Mouse (Mus musculus) mouse trophoblast stem cell (cell line): Measurements from ENCODE around the gene Atp2a2.

Experiments used
- in situ Hi-C, 2 experiments: fragments of 300-500 bp; cut with MseI, MboI; formaldehyde crosslinking; loops; 2 replicates in 1 of 2; 3 replicates in 1 of 2; pipeline ENCODE4 v1.15.1; 2025

Atp2a2 gene

DNA sequence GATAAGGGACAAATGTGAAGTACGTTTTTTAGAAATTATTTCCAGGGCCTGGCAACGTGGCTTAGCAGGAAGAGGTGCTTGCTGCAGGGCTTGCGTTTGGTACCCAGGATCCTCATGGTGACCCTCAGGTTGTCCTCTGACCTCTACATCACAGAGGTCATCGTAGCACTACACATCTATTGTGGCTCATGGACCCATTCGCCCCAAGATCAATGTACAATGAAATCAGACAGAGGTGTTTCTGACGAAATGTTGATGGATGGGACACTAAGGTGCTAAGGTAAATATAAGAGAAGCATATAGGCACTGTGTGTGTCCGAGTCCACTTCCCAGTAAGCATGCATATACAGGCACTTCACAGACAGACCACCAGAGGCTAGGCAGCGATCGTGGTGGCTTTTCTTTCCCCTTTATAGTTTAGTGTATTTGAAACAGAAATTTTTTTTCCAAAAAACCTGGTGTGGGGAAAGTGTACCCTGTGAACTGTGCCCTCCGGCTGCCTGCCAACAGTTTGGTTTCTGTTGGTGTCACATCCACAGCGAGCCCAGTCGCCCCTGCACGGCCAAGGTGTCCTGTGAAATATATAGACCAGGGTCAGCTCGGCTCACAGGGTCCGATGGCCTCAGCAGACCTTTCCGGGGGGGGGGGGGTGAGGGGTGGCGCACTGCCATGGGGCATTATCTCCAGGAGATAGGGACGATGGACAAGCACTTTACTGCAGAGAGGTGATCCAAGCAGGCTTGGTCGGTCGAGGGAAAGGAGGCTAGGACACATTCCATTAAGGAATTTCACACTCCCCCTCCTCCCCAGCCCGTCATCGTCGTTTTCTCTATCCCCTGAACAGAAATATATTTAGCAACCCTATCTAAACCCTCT lies 18.5 kb upstream of the Atp2a2 start:
- in situ Hi-C loops: no loop called here

DNA sequence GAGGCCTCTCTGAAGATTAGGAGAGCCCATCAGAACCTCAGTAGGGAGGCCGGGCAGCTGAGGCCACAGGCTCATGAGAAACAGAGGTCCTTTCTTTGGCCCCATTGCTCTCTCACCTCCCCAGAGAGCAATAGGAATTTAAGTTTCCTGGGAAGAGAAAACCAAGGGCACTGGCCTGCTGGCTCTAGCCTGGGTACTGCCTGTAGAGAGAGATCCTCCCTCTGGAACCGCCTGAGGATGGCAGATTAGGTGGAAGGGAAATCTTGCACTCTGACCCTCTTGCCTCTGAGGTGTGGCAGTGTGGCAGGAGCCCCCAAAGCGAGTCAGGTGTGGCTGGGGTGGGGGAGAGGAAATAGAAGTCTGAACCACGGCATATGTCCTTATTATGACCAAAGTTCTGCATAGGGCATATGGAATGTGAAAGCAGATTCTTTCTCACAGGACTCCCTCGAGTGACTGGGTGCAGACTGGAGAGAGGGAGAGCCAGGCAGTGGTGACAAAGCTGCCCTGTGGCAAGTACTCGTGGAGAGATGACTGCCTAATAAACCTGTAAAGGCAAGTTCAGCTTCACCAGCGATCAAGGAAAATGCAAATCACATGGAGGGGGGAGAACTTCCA lies 17.1 kb upstream of the Atp2a2 start:
- in situ Hi-C loops: no loop called here

DNA sequence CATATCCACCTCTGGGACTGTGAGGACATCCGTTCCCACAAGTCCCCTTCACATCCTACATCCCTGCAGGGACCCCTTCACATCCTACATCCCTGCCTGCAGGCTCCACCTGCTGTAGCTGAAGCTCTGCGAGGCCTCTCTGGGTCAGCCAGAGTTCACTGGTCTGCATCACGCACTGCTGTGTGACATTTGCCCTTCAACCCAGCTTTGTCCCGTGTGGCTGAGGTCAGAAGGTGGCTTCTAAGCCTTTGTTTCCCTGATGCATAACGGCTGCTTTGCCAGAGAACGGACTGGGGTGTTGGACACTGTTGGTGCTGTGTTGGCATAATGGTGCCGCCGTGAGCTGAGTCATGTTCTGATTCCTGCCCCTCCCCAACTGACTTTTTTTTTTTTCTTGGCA lies 16.2 kb upstream of the Atp2a2 start:
- in situ Hi-C loops: no loop called here

DNA sequence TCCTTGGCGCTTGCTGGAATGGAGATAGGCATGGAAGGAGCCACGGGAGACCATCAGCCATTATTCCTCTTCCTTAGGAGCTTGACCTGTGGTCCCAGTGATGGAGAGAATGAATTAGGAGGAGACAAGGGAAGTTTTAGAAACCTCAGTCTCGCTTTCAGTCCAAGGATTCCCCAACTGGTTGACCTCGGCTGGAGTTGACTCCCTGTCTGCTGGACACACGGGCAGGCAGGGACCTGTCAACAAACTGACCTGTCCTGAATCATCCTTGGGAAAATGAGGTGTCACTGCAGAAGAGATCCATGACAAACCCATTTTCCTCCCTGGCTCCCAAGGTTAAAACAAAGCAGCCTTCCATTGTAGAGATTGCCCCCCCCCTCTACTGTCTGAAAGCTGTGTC lies 14.9 kb upstream of the Atp2a2 start:
- in situ Hi-C loops: no loop called here

DNA sequence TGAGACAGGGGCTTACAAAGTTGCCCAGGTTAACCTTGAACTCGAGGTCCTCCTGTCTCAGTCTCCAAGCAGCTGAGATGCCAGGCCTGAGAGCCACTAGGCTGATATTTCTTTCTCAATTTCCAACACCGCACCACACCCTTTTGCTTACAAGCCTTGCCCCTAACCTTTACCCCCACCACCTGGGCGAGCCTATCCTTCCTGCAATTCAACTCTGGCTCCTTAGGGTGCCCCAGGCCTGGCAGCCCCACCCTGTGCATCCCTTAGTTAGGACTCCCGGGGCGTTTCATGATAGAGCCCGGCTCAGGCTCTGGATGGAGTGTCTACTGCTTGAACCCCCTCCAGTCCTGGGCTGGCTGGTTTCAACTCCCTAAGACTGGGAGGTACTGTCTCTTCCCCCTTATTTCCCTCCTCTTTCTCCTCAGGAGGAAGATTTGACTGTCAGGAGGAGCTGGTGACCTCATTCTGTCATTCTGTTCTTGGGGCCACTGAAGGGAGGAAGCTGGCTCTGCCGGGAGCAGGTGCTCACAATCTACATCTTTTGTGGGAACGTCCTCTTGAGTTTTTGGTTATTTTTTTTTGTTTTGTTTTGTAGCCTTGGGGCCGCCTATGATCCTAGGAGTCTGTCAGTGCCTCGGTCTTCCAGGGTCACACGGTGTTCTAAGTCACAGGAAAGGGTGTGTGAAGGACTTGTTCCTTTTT lies 14.2 kb upstream of the Atp2a2 start:
- in situ Hi-C loops: no loop called here

DNA sequence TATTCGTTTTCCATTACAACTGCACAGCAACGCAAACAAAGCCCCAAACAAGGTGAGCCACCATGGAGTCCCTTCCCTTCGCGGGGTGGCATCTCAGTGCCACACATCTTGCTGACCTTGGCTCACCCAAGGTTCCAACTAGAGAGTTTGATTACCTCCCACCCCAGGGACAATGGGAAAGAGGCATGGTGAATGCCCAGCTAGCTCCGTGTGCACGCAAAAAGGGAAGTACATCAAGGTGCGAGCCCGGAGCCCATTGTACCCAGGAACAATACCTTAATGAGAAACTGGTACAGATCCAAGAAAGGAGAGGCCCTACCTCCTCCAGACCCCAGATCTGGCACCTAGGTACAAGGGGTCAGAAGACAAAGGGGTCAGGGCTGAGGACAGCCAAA lies 12.1 kb upstream of the Atp2a2 start:
- in situ Hi-C loops: no loop called here

DNA sequence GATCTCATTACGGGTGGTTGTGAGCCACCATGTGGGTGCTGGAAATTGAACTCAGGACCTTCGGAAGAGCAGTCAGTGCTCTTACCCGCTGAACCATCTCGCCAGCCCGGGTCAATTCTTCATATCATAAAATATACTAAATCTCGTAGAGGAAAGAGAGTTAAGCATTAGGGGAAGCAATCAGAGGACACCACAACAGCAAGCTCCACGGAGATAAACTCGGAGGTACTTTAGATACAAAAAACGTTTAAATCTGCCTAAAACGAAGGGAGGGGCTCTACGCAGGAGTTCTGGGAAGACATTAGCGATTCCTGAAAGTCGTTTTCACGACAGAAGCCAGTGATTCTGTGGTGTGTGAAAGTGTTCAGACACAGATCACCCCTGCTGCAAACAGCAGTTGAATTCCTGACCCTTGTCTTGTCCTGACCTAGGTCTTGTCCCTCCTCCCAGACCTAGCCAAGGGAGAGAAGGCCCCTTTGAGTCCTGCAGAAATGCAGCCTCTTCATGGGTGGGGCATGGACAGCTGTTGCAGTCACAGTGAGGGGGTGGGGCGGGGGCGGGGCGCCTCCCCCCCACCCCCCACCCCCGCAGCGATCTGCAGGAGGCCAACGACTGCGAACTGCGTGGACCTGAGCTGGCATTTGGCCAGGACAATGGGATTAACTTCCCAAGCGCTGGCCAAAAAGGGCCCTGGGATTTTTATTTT lies 11.5 kb upstream of the Atp2a2 start:
- in situ Hi-C loops: no loop called here

DNA sequence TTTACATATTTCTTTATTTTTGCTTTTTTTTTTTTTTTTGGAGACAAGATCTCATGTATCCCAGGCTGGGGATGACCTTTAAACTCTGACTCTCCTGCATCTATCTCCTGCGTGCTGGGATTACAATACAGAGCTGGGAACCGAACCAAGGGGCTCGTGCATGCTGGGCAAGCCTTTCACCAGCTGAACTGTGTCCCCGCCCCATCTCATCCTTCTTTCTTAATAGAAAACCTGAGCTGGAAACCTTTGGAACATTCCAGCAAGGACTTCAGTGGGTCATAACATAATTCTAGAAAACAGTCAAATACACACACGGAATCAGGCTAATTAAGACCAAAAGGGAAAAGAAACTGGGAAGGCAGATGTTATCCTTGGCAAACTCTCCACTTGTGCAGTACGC lies 10.0 kb upstream of the Atp2a2 start:
- in situ Hi-C loops: no loop called here

DNA sequence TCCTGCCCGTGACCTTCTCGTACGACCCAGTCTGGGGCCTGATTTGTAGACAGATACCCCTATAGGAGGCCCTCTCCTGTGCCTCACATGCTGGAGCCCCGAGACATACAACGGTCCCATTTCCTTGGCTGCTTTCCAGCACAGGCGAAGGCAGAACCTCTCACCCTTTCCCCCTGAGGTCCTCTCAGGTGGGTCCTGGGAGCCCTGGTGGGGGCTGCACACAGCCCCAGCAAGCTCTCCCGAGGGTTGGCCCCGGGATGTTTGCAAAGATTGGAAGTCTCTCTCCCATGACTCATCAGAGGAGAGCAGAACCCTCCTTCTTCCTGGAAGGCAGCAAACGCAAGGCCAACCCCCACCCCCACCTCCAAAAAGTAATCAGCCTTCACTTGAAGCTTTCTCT lies 9.4 kb upstream of the Atp2a2 start:
- in situ Hi-C loops: no loop called here

DNA sequence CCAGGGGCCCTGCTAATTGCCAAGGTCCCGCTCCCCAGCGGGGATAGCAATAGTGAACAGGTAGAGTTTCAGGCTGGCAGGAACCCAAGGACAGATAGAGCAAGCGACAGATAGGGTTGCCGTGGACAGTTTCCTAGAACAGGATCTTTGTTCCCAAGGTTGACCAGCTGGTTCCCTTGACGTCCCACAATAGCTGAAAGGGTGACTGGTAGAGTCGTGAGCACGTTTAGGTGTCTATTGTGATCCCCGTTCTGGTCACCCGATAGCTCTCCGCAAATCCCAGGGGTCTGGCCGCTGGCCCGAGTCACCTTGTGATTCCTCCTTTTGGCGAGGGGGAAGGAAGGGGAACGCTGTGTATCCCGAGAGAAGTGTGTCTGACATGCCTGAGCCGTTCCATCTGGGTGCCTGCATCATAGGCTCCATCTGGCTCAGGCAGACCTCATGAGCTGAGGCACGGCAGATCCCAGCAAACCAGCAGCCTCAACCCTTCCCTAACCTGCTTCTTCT lies 8.7 kb upstream of the Atp2a2 start:
- in situ Hi-C loops: no loop called here

DNA sequence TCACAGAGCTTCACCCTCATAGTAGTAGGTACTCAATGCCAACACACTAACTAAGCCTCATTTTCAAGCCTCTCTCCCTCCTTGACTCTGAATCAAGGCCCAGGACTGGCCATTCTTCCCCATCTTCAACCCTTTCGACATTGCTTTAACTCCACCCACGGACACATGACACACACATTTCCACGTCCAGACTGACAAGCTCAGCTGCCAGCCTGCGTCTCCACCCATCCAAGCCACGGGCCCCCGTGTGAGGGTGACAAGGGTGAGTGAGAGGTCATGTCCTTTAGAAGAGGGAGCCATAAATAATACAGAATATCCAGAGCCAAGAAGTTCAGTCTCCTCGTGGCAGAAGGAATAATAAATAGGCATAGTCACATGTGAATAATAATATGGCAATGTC lies 7.6 kb upstream of the Atp2a2 start:
- in situ Hi-C loops: no loop called here

DNA sequence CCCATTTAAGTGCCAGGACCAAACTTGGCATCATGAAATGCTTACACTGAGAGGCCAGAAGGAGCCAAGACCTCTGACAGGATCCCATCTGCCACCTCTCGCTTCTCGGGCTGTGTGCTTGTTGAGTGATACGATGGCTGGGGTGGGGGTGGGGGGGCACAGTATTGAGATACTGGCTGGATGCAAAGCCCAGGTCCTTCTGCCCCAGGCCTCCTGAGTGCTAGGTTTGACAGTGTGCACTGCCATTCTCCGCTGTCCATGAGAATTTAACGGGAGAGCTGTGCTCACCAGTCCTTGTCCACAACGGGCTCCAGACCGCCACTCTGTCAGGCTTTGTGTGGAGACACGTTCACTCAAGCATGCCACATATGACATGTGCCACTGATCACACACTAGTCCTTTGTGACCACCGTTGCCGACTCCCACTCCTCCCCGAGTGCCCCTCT lies 6.9 kb upstream of the Atp2a2 start:
- in situ Hi-C loops: no loop called here

DNA sequence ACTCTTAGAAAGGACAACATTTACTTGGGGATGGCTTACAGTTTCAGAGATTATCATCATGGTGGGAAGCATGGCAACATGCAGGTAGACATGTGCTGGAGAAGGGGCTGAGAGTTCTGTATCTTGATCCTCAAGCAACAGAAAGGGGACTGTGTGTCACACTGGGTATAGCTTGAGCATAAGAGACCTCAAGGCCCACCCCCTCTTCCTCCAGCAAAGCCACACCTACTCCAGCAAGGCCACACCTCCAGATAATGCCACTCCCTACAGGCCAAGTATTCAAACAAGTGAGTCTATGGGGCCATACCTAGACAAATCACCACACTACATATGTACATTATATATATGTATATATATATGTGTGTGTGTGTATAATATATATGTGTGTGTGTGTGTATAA lies 5.4 kb upstream of the Atp2a2 start:
- in situ Hi-C loops: no loop called here

DNA sequence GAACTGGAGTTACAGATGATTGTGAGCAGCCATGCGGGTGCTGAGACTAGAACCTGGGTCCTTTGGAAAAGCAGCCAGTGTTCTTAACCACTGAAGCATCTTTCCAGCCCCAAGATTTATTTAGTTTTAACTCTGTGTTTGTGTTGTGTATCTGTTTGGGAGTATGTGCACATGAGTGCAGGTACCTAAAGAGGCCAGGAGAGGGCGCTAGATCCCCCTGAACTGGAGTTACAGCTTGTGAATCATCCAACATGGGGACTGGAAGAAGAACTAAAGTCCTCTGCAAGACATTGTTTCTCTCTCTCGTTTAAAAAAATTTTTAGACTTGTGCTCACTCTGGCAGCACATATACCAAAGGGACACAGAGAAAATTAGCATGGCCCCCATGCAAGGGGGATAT lies 4.4 kb upstream of the Atp2a2 start:
- in situ Hi-C loops: no loop called here

DNA sequence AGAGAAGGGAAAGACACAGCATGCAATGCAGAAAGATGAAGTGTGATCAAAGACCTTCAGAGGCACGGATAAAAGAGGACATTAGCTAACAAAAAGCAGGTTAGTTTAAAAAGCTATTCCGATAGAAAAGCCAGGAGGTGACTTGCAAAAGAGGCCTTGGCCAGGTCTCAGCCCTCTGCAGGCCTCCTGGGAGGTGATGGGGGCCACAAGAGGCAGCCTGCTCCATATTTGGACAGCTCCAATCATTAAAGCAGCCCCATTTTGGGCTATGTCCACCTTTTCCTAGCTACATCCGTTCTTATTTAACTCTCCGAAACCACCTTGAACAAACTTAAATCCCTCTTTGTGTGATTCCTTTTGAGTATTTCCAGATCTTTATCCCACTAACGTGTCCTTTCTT lies 3.5 kb upstream of the Atp2a2 start:
- in situ Hi-C loops: no loop called here

DNA sequence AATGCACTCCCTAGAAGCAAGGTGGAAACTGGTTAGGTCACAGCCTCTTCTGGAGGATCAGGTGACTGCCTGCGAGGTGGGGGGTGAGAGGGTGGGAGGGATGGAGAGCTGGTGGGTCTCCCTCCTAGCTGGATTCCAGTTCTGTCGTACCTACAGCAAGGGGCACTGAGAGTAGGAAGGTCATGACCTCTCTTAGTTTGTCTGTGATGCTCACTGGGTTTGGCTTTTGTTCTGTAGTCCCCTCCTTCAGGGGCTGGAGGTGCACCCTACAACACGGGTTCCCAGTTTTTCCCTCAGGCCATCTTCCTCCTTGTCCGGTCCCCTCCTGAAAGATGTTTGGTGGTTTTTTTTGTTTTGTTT lies 1.7 kb upstream of the Atp2a2 start:
- in situ Hi-C loops: no loop called here

DNA sequence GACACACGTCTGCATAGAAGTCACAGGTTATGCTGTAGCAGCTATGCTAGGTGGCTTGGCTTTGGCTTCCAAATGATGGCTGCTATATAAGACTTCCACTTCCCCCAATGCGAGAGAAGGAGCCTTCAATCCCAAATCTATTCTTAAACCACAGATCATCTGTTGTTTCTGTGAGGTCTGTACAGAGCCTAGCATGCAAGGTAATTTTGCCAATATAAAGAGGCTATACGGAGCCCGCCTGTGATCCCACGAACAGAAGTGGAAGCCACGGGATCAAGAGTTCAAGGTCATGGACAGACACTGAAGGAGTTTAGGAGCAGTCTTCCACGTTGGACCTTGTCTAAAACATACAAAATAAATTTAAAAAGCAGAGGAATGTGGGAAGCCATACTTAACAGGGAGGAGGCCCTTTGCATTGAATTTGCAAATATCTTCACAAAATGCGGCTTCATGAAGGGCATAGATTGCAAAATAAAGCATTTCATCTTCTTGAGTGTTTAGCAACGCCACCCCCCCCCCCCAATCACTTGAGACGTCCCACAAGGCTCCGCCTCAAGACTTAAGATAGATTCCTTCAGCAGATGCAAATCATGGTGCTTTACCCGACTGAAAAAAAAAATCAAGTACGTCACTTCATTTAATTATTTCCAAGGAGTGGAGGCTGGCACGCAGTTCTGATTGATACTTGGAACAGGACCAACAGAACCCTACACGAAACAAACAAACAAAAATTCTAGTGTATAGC lies 1.2 kb upstream of the Atp2a2 start:
- in situ Hi-C loops: no loop called here

DNA sequence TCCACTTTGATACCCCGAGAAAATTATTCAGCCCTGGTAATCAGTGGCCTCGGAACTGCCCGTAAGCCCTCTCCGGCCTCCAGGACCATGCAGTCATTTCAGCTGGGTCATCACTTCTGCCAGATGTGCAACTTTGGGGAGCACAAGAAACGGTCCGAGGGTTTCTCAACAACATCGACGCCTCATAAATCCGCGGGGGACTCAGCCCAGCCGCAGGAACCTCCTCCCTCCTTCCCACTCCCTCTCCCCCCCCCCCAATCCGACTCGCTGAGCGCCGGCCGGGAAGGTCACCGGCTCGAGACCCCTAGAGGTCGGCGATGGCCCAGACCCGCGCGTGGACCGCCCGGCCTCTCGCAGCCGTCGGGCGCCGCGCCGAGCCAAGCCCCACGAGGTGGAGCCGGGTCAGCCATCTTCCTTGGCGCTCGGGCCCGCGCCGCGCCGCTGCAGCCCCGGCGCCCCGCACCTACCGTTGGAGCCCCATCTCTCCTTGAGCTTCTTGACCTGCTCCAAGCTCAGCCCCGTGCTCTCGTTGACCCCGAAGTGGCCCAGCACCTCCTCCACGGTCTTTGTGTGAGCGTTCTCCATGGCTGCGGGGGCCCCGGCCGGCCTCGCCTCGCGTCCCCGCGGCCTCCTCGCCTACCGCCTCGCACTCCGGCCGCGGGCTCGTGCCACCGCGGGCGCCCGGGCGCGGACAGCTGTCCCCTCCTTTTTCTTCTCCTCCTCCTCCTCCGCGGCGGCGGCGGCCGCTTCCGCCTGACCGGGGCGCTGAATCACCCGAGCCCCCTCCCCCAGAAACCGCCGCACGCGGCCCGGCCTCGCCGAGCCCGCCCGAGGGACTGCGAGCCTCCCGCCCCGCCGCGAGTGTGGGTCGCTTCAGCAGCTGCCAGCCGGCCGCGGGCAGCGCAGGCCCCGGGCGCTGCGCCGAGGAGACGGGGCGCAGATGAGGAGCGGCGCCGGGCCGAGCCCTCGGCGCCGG lies 636 bp downstream of the Atp2a2 start:
- in situ Hi-C loops: no loop called here

DNA sequence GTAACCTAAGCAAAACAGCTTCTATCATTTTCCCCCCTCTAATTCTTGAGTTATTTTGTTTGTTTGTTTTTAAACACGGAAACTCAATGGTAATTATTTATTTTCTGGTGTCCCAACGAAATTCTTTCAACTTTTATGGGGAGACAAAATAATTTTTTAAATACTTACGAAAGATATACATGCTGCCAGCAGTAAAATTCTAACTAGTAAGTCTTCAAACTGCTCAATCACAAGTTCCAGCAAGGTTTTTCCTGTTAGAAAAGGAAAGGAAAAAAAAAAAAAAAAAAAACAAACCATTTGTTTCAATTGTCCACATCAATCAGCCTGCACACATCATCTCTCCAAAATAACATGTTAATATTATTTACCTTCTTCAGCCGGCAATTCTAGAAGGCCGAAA lies 1.5 kb downstream of the Atp2a2 start:
- in situ Hi-C loops: no loop called here

DNA sequence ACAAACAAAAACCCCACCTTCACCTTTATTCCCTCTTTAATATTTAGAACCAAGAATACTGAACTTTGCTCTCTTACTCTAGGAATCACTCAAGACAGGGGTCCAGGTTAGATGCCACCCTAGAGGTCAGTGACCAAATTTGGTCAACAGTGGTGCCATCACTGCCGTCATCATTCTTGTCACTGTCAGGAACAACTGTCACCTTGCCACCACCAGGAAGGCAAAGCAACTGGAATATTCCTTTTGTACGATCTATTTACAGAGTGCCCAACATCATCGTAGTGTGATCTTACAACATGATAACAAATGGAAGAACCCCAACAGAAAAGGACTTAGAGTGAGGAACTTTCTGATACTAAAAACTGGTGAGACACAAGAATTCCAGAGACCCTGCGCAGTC lies 1.9 kb downstream of the Atp2a2 start:
- in situ Hi-C loops: no loop called here
